Mouse (Mus musculus) embryonic facial prominence, embryonic 14.5 days (tissue): Measurements from ENCODE around the gene Dlgap4. TPM values are rescaled to one million over a fixed set of nuclear protein-coding genes. Genes with fewer than 3 reads are reported as not detected.

Experiments
- ATAC-seq: fragments of 200-750 bp; cut with Nextera tagmentation; 2 replicates; pipeline ENCODE4 v1.8.0; 2017; ENCODE audit warnings: low read depth, moderate number of reproducible peaks, moderate TSS enrichment
- DNase-seq: peaks from one replicate; pipeline ENCODE4 v3.0.0-alpha.2; 2015; ENCODE audit warnings: low spot score
- H3K27ac ChIP-seq: fragments of 300-500 bp; sonication (generic); replicated peaks from 2 replicates; pipeline ENCODE4 v1.5.1; 2014; ENCODE audit warnings: low read depth, mild to moderate bottlenecking, low read length, moderate library complexity
- H3K27me3 ChIP-seq: fragments of 300-500 bp; sonication (generic); replicated peaks from 2 replicates; pipeline ENCODE4 v1.6.1; 2014; ENCODE audit warnings: low read length; ENCODE audit not compliant: control insufficient read depth, insufficient read depth
- H3K36me3 ChIP-seq: fragments of 300-500 bp; sonication (generic); 2 replicates; pipeline ENCODE4 v1.6.1; 2014; ENCODE audit warnings: low read length, mixed read lengths; ENCODE audit not compliant: control insufficient read depth, insufficient read depth
- H3K4me1 ChIP-seq: fragments of 300-500 bp; sonication (generic); 2 replicates; pipeline ENCODE4 v1.6.1; 2014; ENCODE audit warnings: antibody characterized with exemption, low read length; ENCODE audit not compliant: control insufficient read depth, insufficient read depth
- H3K4me2 ChIP-seq: fragments of 300-500 bp; sonication (generic); 2 replicates; pipeline ENCODE4 v1.6.1; 2014; ENCODE audit warnings: low read depth, mild to moderate bottlenecking, low read length, moderate library complexity, mixed read lengths
- H3K4me3 ChIP-seq: fragments of 300-500 bp; sonication (generic); 2 replicates; pipeline ENCODE4 v1.5.1; 2014; ENCODE audit warnings: low read depth, mild to moderate bottlenecking, low read length
- H3K9ac ChIP-seq: fragments of 300-500 bp; sonication (generic); 2 replicates; pipeline ENCODE4 v1.6.1; 2014; ENCODE audit warnings: low read depth, mild to moderate bottlenecking, low read length, moderate library complexity, mixed read lengths
- H3K9me3 ChIP-seq: fragments of 300-500 bp; sonication (generic); 2 replicates; pipeline ENCODE4 v1.6.1; 2016; ENCODE audit warnings: low read length; ENCODE audit not compliant: control insufficient read depth
- WGBS: fragments of 180-500 bp; shearing (Covaris S2); extraction: QIAGEN DNeasy Blood & Tissue Kit; methylation state at CpG from one replicate; pipeline ENCODE4 v1.1.7; 2014; 5-methylcytosine and 5-hydroxymethylcytosine counted together
- polyA plus RNA-seq: library from polyadenylated mRNA; unstranded; fragments of >200 nt; fragmentation: Nextera tagmentation; extraction: Ambion mirVana; gene quantifications from 2 replicates; pipeline ENCODE4 v1.2.1, GENCODE M21; 2014

The Dlgap4 gene
- polyA plus RNA-seq, 1 experiment from 2014 or later: 74.0 TPM

- WGBS: 86% methylated on average over 3 of the region's 3 CpGs
- H3K27me3 ChIP-seq: no peaks in the 10 kb centered on the region
- DNase-seq (no peak), ATAC-seq (no peak)
- no peak overlapping the region for H3K9ac ChIP-seq
- no peaks in the 10 kb centered on the region for H3K9me3 ChIP-seq
- H3K27ac ChIP-seq: no peak overlapping the region
- no peak overlapping the region for H3K4me2 ChIP-seq
- no peak overlapping the region for H3K4me3 ChIP-seq
- H3K36me3 ChIP-seq: peaks cover 63% of the 10 kb centered on the region
- H3K4me1 ChIP-seq: no peaks in the 10 kb centered on the region
Observed at GRCm38 (mm10) chr2:156747315-156747714, 133.8 kb downstream of the Dlgap4 start.

GRCm38 (mm10) chr2:156749687-156750086, 136.2 kb downstream of the Dlgap4 start:
- Histone ChIP-seq H3K36me3 (peaks cover 85% of the 10 kb centered on the region), H3K4me3 (no peak overlapping the region), H3K27me3 (no peaks in the 10 kb centered on the region), H3K4me2 (no peak overlapping the region), H3K4me1 (no peaks in the 10 kb centered on the region), H3K9ac (no peak overlapping the region), H3K27ac (no peak overlapping the region), H3K9me3 (no peaks in the 10 kb centered on the region)
- DNase-seq (no peak), ATAC-seq (no peak)
- 94% methylated on average over 8 of the region's 8 CpGs for WGBS

DNA sequence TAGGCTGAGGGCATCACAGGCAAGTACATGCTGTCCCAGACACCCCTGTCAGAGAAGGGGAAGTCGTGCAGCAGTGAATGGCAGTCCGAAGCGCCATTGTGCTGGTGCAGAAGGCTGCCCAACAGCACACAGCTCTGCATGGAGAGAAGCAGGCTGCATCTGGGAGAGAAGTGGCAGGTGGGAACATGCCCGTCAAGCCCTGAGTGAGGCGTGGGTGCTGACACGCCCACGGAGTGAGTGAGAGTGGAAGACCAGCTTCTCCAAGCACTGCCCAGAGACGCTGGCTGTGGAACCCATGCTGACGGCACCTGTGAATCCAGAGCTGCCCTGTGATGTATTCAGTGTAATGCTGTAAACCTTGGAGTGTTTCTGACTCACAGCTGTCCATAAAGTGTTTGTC, 143.4 kb downstream of the Dlgap4 start:
- Histone ChIP-seq H3K4me3 (no peak overlapping the region), H3K27ac (no peak overlapping the region), H3K4me2 (no peak overlapping the region), H3K27me3 (no peaks in the 10 kb centered on the region), H3K4me1 (no peaks in the 10 kb centered on the region), H3K36me3 (peaks cover 96% of the 10 kb centered on the region), H3K9me3 (0 out of 2 replicates have a peak, but pooled peaks cover 8% of the 10 kb centered on the region), H3K9ac (no peak overlapping the region)
- 94% methylated on average over 9 of the region's 9 CpGs for WGBS
- ATAC-seq: no peak
- DNase-seq: no peak

DNA sequence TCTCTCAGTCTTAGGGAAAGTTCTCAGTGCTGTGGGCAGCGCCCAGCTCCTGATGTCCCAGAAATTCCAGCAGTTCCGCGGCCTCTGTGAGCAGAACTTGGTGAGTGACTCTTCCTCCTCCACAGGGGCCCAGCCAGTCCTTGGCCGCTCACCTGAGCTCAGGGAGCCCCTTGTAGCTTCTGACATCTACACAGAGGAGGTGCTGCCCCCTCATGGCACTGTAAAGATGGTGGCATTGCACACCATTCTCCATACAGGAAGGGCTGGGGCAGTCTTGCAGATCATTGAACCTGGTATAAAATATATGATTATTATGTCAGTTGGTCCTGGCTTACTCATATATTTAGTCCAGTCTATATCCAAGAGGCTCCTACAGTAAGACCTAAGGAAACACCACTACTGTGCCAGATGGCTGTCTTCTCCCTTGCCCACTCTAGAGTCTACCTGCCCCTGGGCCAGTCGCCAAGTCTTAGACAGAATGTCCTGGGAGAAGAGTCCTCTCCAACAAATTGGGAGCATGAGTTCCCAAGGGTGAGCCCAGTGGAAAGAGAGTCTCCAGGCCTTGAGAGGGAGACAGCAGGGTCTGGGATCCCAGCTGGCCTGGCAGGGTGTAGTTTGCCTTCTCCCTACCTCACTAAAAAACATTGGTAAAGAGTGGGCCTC, 147.5 kb downstream of the Dlgap4 start:
- 87% methylated on average over 5 of the region's 5 CpGs for WGBS
- H3K27ac ChIP-seq: no peak overlapping the region
- H3K36me3 ChIP-seq: peaks cover 84% of the 10 kb centered on the region
- H3K9me3 ChIP-seq: 0 out of 2 replicates have a peak, but pooled peaks cover 8% of the 10 kb centered on the region
- DNase-seq (no peak), ATAC-seq (no peak)
- H3K4me1 ChIP-seq: no peaks in the 10 kb centered on the region
- no peaks in the 10 kb centered on the region for H3K27me3 ChIP-seq
- H3K4me3 ChIP-seq: no peak overlapping the region
- no peak overlapping the region for H3K4me2 ChIP-seq
- no peak overlapping the region for H3K9ac ChIP-seq

DNA sequence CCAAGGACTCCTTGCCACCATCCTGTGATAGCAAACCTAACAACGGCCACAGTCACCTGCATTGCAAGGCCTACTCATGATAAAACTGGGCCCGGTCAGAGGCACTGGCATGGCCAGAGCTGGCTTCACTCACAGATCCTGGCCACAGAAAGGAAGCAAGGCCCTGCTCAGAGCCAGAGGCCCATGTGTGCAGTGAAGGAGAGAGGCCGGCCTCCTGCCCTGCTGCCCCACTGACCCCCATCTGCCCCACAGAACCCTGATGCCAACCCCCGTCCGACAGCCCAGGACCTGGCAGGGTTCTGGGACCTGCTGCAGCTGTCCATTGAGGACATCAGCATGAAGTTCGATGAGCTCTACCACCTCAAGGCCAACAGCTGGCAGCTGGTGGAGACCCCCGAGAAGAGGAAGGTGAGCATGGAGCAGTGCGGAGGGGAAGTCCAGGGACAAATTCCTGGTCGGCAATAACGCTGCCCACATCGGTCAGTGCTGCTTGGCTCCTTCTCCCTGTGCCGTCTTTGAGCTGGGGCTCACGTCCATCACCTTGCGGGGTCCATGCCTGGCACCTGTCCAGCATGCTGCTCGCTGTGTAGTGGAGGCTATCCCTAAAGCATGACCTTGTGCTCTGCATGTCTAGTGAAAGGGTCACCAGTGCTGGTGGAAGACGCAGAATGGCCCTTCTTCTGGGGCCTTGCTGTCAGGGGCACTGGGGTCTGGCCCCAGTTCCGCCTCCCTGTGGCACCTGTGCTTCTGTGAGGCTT, 148.2 kb downstream of the Dlgap4 start:
- DNase-seq: no peak
- Histone ChIP-seq H3K9ac (no peak overlapping the region), H3K4me3 (no peak overlapping the region), H3K36me3 (peaks cover 77% of the 10 kb centered on the region), H3K9me3 (0 out of 2 replicates have a peak, but pooled peaks cover 5% of the 10 kb centered on the region), H3K27ac (no peak overlapping the region), H3K4me2 (no peak overlapping the region), H3K4me1 (no peaks in the 10 kb centered on the region), H3K27me3 (no peaks in the 10 kb centered on the region)
- no peak for ATAC-seq
- WGBS: 94% methylated on average over 17 of the region's 17 CpGs

DNA sequence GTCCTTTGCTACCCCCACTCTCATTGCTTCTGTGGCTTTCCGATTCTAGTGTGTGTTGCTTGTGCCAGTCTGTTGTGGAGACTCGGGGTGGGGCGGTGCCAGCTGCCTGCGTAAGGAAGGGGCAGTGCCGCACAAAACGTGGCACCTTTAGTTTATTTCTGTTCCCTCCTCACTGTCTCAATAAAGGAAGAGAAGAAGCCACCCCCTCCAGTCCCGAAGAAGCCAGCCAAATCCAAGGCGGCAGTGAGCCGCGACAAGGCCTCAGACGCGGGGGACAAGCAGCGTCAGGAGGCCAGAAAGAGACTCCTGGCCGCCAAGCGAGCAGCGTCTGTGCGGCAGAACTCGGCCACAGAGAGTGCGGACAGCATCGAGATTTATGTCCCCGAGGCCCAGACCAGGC, 149.0 kb downstream of the Dlgap4 start:
- no peak overlapping the region for H3K4me2 ChIP-seq
- H3K27me3 ChIP-seq: no peaks in the 10 kb centered on the region
- ATAC-seq: no peak
- H3K4me3 ChIP-seq: no peak overlapping the region
- H3K4me1 ChIP-seq: no peaks in the 10 kb centered on the region
- peaks cover 69% of the 10 kb centered on the region for H3K36me3 ChIP-seq
- 90% methylated on average over 21 of the region's 21 CpGs for WGBS
- no peak overlapping the region for H3K27ac ChIP-seq
- H3K9ac ChIP-seq: no peak overlapping the region
- 0 out of 2 replicates have a peak, but pooled peaks cover 4% of the 10 kb centered on the region for H3K9me3 ChIP-seq
- DNase-seq: no peak

DNA sequence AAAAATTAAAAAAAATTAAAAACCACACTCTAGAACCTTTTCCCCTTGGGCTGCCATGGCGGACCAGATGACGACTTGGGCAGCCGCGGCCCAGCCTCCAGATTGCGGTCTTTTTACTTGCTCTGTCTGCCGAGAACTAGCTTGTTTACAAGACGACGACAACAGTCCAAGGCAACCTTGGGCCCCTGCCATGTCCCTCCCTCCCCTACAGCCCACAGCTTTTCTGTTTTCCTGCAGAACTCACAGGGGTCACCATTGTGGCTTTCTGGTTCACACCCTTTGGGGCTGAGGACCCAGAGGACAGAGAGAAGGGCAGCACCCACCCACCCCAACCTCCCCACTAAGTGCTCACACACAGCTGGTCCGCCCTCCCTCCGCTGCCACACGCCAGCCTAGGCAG, 149.6 kb downstream of the Dlgap4 start:
- no peak for ATAC-seq
- Histone ChIP-seq H3K4me2 (no peak overlapping the region), H3K9ac (no peak overlapping the region), H3K4me3 (no peak overlapping the region), H3K9me3 (no peaks in the 10 kb centered on the region), H3K4me1 (no peaks in the 10 kb centered on the region), H3K27ac (no peak overlapping the region), H3K36me3 (peaks cover 63% of the 10 kb centered on the region), H3K27me3 (no peaks in the 10 kb centered on the region)
- no peak for DNase-seq
- 84% methylated on average over 11 of the region's 11 CpGs for WGBS

DNA sequence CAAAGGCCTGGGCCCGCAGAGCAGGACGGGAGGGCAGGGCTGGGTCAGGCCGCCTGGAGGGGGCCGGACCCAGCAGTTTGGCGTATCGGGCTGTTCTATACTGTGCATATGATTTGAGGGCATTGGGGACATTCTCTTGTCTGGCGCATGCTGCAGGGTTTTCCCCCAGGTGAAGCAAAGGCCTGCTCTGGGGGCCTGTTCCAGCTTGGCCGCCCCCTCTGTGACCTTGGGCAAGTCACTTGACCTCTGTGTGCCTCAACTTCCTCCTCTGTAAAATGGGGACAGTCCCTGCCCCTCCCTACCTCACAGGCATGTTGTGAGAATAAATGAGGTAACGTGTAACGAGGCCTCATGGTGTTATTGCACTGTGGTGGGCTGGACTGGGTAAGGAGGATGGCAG, 150.5 kb downstream of the Dlgap4 start:
- Histone ChIP-seq H3K9me3 (no peaks in the 10 kb centered on the region), H3K27me3 (no peaks in the 10 kb centered on the region), H3K27ac (no peak overlapping the region), H3K9ac (no peak overlapping the region), H3K4me1 (no peaks in the 10 kb centered on the region), H3K4me2 (no peak overlapping the region), H3K4me3 (no peak overlapping the region), H3K36me3 (peaks cover 54% of the 10 kb centered on the region)
- ATAC-seq: peak; percentile 19; the same call in 1 of the 2 replicates
- DNase-seq: no peak
- WGBS: 92% methylated on average over 10 of the region's 10 CpGs
